8 mouse cellular contexts compared by ENCODE assay signal in the genomic region with DNA sequence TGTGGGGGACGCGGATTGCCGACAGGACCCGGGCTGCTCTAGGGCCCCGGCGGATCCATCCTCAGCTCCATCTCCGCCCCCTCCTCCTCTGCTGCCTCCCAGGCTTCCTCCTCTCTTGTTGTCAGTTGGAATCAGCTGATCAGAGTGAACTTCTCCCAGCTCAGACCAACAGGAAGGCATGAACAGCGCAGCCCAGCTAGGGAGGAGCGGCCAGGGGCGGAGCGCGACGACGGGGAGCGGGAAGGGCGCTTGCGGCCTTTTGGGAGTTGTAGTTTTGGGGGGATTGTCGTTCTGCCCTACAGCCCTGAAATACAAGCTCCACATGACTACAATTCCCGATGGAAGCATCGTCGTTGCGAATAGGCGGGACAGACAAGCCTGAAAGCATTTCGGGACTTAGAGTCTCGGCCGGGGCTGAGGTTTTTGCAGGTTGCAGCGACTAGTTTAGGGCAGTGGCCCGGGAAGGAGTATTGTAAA. TPM values are rescaled to one million over a fixed set of nuclear protein-coding genes. Genes with fewer than 3 reads are reported as not detected.
DNase-seq lines count a peak whose midpoint lies in the region; ATAC-seq and TF ChIP-seq lines count a peak whose summit lies in the region.

TSS of gene Zfyve1 (minus strand) at position 198 of the 477 bp plus-strand sequence.

- H3K4me1 ChIP-seq in hindbrain, embryonic 10.5 days (replicated peaks), result peaks cover 26% of the 10 kb centered on the region
- H3K4me1 ChIP-seq in lung, postnatal 0 days (ENCODE audit: insufficient read depth, low read depth, low read length), result peaks cover 5% of the 10 kb centered on the region; the same call in 1 of the 2 replicates

- peak within 1 kb of the TSS; percentile 91 for H3K9ac ChIP-seq in lung, postnatal 0 days (replicated peaks; ENCODE audit: low read depth)

- peaks cover 32% of the 10 kb centered on the region for H3K36me3 ChIP-seq in hindbrain, embryonic 10.5 days
- H3K36me3 ChIP-seq in lung, postnatal 0 days (ENCODE audit: insufficient read depth, low read length), result no peaks in the 10 kb centered on the region

- peak; percentile 99 for ATAC-seq in frontal cortex, adult (ENCODE audit: low TSS enrichment)
- peak; percentile 99 for ATAC-seq in lung, postnatal 0 days

- H3K27me3 ChIP-seq in hindbrain, embryonic 10.5 days (ENCODE audit: insufficient read depth, poor library complexity, severe bottlenecking), result no peaks in the 10 kb centered on the region
- H3K27me3 ChIP-seq in lung, postnatal 0 days (replicated peaks; ENCODE audit: insufficient read depth, low read length), result no peaks in the 10 kb centered on the region

- no peak for TF ChIP-seq EP300 in lung, postnatal 0 days (IDR thresholded peaks at IDR 0.05)

- H3K4me3 ChIP-seq in hindbrain, embryonic 10.5 days, result peak within 1 kb of the TSS; percentile 95
- H3K4me3 ChIP-seq in lung, postnatal 0 days (ENCODE audit: low read depth, low read length), result peak within 1 kb of the TSS; percentile 84

- under 1% methylated on average over 28 of the region's 28 CpGs for WGBS in hindbrain, embryonic 10.5 days
- WGBS in lung, postnatal 0 days, result 0% methylated on average over 27 of the region's 28 CpGs

- H3K4me2 ChIP-seq in lung, postnatal 0 days (replicated peaks; ENCODE audit: low read depth, low read length), result peak within 1 kb of the TSS; percentile 70

- peak within 1 kb of the TSS; percentile 98 for H3K27ac ChIP-seq in hindbrain, embryonic 10.5 days
- peak within 1 kb of the TSS; percentile 92 for H3K27ac ChIP-seq in lung, postnatal 0 days (ENCODE audit: low read length)

- TF ChIP-seq CTCF in lung, postnatal 0 days (IDR thresholded peaks at IDR 0.05), result no peak

- peak; percentile 98 for DNase-seq in MN1 (ENCODE audit: low spot score)
- peak; percentile 95 for DNase-seq in cerebellum, adult 9-10 months
- peak; percentile 95 for DNase-seq in hindbrain, embryonic 10.5 days (ENCODE audit: low spot score)
- peak; percentile 98 for DNase-seq in layer of hippocampus, adult 9-11 months
- peak; percentile 99 for DNase-seq in lung, postnatal 0 days (ENCODE audit: low spot score)
- peak; percentile 86 for DNase-seq in ovary, postnatal 14 days (ENCODE audit: low spot score)
- peak; percentile 92 for DNase-seq in thymus, postnatal 14 days

- no peaks in the 10 kb centered on the region for H3K9me3 ChIP-seq in hindbrain, embryonic 10.5 days
- no peaks in the 10 kb centered on the region for H3K9me3 ChIP-seq in lung, postnatal 0 days (ENCODE audit: low read length)

RNA-seq across cellular contexts. Expression of gene Zfyve1, which starts in this region (rescaled TPM):
- 22.0 and 25.3 TPM in 2 replicates for polyA plus RNA-seq in hindbrain, embryonic 10.5 days (2016; fragmentation: Nextera tagmentation; extraction: Ambion mirVana)
- polyA plus RNA-seq in lung, postnatal 0 days (2015; fragmentation: Nextera tagmentation; extraction: Ambion mirVana), result 12.7 and 13.7 TPM in 2 replicates

Comparison
In these comparisons a context has a peak if more than half of its experiments do, and no peak if none do; other contexts are left out.
1. Peak in every context shown above with its lines: DNase-seq, ATAC-seq, H3K4me3 ChIP-seq and H3K27ac ChIP-seq.